Mouse (Mus musculus) MN1 (cell line): Measurements from ENCODE around the gene Atp5d.

Experiments
- DNase-seq: peaks from one replicate; pipeline ENCODE4 v3.0.0-alpha.2; 2016; ENCODE audit warnings: low spot score

The Atp5d gene

DNA sequence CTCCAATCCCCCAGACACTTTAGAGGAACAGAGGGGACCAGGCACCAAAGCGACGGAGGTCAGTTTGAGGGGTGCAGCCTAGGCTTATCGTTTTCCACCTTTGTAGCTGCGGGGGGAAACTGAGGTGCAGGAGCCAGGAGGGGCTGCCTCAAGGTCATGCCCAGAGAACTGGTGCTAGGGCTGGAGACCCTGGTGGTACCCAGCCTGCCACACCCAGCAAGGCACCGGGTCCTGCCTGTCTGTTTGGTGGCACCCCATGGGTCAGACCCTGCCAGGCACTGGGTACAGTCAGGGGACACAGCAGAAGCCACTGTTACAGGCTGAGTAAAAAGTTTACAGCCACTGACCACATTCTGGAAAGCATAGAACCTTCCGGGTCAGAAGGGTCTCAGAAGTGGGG lies 41.9 kb downstream of the Atp5d start:
- no peak for DNase-seq

GRCm38 (mm10) chr10:80180823-80181222 lies 42.4 kb downstream of the Atp5d start:
- no peak for DNase-seq

DNA sequence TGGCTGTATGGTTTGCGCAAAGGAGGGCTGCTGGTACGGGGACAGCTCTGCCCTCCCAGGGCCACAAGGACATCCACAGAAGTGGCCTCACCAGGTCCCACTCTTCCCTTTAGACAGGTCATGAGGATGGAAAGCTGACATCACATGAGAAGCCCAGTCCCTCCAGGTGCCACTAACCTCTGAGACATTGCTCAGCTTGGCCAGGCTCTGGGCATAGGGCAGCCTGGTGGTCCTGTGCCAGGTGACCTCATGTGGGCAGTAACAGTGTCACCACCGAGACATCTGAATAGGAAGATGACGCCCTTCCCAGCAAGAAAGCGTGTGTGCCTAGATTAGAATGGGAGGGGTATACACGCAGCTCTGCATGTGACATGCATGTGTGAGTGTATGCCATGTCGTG lies 44.1 kb downstream of the Atp5d start:
- DNase-seq = no peak

DNA sequence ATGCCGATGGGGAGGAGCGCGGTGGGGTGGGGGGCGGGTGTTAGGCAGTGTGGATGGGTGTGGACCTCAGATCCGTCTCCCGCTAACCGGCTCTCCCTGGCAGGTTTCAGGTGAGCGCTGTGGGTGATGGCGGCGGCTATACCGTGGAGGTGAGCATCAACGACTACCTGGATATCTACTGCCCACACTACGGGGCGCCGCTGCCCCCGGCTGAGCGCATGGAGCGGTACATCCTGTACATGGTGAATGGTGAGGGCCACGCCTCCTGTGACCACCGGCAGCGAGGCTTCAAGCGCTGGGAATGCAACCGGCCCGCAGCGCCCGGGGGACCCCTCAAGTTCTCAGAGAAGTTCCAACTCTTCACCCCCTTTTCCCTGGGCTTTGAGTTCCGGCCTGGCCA lies 48.2 kb downstream of the Atp5d start:
- no peak for DNase-seq

DNA sequence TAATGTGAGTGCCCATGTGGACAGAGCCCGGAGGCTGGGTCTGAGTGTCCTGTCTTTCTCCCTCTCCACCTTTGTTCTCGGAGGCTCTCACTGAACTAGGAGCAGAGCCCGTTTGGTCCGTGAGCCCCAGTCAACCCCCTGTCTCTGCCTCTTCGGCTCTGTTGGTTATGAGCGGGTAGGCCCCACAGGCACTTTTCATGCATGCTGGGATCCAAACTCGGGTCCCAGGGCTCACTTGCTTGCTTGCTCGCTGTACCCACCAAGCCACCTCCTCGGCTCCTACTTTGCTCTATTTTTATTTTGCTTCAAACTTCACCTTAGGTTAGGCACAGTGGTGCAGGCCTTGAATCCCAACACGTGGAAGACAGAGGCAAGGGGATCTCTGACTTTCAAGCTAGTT lies 49.3 kb downstream of the Atp5d start:
- no peak for DNase-seq

GRCm38 (mm10) chr10:80188453-80189024 lies 50.1 kb downstream of the Atp5d start:
- DNase-seq = no peak

- DNase-seq = no peak
These were observed 51.6 kb downstream of the Atp5d start for GRCm38 (mm10) chr10:80189999-80190398.

DNA sequence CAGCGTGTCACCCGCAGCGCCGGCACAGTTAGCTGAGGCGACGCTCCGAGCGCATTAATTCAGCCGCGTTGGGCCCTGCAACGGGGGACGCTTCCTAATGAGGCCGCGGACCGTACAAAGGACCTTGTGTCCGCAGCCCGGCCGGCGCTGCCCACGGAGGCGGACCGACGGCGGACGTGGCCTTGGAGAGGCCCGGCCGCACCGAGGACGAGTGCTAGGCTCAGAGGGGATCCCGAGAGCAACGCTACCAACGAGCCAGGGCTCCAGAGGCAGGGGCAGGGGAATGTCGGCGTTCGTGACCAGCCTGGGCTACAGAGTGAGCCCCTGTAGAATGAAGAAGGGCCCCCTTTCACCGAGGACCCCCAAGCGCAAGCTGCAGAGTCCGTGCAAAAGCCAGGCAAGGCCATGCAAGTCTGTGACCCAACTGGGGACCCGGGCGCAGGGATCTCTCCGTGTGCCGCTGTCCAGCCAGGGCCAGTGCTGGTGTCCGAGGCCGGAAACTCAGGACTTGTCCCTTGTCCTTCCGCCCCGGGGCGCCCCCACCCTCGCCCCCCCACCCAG lies 52.1 kb downstream of the Atp5d start:
- peak; percentile 75 for DNase-seq

- DNase-seq = no peak
These were observed 55.5 kb downstream of the Atp5d start for GRCm38 (mm10) chr10:80193976-80194375.

GRCm38 (mm10) chr10:80194441-80194840 lies 56.0 kb downstream of the Atp5d start:
- no peak for DNase-seq
